Mouse (Mus musculus): ENCODE data around the gene Carm1.
"Not testable (repeated sequence)": the region's sequence is repeated elsewhere in the genome, so short reads cannot be mapped to it uniquely, and the experiment has no call there.

The Carm1 gene

GRCm38 (mm10) chr9:21539981-21540753, 6.5 kb upstream of the Carm1 start:
- DNase-seq = no peak

- not testable (repeated sequence) for DNase-seq
Measured at GRCm38 (mm10) chr9:21542001-21542400, 4.7 kb upstream of the Carm1 start.

GRCm38 (mm10) chr9:21545351-21545915, 1.3 kb upstream of the Carm1 start:
- no peak for DNase-seq

- DNase-seq = peak; percentile 99
Measured at GRCm38 (mm10) chr9:21545916-21546788, 542 bp upstream of the Carm1 start.

- DNase-seq = peak; percentile 66
Measured at GRCm38 (mm10) chr9:21547075-21547941, 614 bp downstream of the Carm1 start.

DNA sequence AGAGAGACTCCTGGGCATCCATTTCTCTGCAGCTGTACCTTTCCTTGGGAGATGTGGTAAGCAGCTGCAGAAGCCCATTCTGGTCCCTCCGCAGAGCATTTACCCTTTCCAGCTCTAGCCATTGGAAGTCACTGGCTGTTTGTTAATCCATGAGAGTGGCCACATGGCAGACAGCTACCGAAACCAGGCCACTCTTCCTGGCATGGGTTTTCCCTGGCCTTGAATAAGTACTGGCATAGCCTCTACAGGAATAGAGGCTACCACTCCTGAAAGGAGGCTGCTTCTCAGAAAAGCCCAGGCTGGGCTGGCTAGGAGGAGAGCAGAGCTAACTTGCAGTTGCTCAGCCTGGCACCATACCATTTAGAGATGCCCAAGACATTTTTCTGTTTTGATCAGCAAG, 4.4 kb downstream of the Carm1 start:
- no peak for DNase-seq

DNA sequence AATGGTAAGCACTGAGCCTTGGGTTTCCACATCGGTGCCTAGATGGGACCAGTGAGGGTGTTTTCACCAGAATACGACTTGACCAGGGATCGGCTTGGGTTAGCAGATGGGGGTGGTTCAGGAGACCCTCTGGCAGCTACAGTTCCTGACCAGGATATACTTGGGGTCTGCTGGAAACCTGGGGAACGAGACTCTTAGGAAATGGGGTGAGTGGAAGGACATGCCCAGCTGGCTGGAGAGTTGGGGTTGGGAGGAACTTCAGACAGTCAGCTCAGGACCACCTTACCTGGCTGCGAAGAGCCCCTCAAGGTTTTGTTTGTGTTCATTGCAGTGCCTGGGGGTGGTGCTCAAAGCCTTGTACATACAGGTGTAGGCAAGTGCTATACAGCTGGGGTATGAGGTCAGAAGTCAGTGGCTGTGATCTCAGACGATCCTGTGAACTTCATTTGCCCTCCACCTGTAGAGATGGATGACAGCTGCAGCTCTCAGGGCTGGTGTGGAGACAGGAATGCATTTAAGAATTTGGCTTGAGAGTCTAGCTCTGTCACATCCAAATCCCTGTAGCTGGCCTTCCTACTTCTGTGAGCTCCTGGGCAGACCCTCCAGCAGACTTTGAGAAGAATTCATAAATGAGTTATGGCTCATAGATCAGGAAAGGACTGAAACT, 7.0 kb downstream of the Carm1 start:
- no peak for DNase-seq

GRCm38 (mm10) chr9:21555198-21555742, 8.6 kb downstream of the Carm1 start:
- no peak for DNase-seq

DNA sequence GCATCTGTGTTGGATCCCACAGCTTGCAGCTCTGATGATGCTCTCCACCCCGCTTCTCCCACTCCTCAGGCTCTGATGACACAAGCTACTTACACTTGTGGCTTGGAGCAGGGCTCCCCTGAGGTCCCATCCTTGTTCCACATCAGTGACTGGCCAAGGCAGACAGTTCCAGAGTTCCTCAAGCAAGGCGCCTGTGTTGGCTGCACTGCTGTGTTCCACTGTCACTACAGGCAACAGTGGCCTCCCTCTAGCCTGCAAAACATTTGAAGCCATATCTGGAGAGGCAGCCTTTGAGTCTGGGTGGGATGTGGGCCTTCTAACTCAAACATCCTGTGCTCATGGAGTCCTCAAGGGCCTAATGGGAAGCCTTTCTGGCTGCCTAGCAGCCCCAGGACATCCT, 10.3 kb downstream of the Carm1 start:
- no peak for DNase-seq

DNA sequence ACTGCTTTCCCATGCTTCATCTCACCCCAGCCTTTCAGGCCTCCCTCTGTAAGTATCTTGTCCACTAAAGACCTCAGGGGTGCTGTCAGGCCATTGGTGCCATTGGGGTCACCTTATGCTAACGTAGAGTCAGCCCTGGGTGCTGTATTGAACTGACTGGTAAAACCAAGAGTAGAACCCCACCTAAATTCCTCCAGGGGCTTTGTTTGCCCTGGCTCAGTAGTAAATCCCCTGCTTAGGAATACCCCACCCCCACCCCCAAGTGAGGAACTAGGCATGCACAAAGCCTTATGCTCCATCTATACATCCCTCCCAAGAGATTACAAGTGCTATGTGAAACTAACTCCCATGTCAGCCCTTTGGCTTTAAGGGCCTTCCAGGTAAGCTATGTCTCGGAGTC, 10.9 kb downstream of the Carm1 start:
- no peak for DNase-seq

- peak; percentile 22 for DNase-seq
Measured at GRCm38 (mm10) chr9:21558366-21558765, 11.7 kb downstream of the Carm1 start.

- DNase-seq = no peak
Measured at GRCm38 (mm10) chr9:21559151-21559550, 12.5 kb downstream of the Carm1 start.

DNA sequence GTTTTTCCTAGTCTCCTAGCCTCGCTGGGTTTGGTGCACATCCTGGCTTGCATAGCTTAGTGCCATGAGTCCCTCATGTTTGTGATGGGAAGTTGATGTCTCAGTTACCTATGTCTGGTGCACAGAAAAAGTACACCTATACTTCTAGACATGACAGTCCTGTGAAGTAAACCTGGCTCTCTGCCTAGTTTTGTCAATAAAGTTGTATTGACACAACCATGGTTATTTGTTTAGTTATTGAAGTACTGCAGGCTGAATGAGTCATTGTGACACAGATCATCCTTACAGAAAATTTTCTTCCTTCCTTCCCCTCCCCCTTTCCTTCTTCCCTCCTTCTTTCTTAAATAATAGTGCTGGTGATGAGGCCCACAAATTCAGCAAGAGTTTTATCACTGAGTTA, 17.7 kb downstream of the Carm1 start:
- no peak for DNase-seq

DNA sequence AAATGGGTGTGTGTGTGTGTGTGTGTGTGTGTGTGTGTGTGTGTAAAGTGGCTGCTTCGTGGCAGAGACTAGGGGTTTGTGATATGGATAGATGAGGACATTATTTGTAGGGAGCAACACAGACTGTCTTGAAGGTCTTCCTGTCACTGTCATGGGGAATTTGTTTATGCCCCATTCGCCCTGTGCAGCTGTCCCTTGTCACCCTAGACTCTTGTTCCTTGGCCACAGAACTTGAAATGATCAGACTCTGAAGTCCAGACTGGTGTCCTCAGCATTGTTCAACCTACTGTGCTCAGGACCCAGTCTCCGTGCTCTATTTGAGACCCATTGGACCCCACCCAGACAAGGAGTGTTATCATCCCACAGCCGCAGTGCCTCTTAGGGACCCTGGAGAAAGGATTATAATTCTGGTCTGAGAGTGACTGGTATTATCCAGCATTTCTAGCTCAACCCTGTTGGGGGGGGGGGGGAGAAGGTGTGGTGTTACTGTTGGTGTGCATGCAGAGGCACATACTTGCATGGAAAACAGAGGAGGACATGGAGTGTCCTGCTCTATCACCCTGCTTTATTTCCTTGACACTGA, 18.4 kb downstream of the Carm1 start:
- no peak for DNase-seq

DNA sequence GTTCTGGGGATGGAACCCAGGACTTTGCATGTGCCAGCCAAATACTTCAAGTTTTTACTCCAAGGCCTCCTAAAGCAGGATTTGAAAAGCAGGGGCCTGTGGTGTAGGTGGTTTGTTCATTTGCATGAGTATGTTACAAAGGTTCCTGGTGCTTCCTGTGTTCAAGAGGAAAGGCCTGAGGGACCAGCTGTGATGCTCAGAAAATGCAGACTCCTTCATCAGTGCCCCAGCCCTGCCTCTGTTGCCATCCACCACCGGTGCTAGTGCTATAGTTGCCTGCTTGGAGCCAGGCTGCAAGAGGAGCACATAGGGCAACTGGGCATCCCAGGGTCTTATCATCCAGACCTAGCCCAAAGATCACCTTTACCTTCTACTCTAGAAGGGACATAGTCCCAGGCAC, 19.8 kb downstream of the Carm1 start:
- DNase-seq = no peak

- no peak for DNase-seq
Measured at GRCm38 (mm10) chr9:21567051-21567450, 20.4 kb downstream of the Carm1 start.

DNA sequence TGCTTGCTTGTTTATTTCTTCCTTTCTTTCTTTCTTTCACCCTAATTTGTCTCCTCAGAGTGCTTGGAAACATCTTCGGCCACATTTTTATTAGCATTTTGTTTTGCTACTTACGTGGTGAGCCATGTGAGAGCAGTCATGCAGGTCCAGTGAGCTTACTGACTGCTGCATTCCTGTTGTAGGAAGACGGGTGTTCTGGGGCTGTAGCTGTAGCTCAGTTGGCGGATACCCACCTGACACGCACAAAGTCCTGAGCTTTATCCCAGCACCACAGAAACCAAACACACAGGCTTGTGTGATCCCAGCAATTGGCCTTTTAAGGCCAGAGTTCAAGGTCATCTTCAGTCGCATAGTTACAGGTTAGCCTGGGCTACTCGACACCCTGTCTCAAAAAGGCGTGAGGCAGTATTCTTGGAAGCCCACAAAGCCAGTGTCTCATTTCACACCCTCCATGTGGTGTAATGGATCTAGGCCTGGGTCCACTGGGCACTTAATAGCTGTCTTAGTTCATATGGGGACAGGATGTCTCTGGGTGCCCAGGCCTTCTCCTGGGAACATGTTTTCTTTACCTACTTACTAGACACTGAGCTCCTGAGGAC, 22.1 kb downstream of the Carm1 start:
- peak; percentile 33 for DNase-seq

DNA sequence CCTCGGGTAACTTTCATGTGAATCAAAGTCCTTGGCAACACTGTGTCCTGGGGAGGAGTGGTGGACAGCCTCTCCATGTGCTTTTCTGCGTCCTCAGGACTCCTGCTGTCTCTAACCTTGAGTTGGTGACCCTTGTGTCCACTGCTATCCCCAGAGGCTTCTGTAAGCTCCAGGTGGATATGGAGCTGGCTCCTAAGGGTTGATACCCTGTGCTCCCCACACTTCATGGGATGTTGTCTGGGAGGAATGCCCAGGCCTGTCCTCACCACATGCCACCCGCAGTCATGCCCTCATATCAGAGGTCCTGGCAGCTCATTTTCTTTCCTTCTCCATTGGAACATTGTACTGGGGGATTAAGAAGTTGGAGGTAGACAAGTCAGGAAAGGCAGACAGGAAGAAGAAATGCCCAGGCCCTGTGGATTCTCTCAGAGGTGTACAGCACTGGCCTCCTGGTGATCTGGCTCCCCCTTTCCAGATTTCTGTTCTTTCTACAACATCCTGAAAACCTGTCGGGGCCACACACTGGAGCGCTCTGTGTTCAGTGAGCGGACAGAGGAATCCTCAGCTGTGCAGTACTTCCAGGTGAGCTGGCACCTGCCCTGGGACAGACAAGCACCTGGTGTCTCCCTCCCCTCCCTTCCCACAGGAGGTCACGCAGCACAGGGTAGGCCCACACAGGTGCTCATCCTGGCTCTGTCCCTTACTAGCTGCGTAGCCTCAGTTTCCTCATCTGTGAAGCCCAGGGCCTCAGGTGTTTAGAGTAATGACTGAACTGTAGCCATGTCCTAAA, 27.5 kb downstream of the Carm1 start:
- no peak for DNase-seq

DNA sequence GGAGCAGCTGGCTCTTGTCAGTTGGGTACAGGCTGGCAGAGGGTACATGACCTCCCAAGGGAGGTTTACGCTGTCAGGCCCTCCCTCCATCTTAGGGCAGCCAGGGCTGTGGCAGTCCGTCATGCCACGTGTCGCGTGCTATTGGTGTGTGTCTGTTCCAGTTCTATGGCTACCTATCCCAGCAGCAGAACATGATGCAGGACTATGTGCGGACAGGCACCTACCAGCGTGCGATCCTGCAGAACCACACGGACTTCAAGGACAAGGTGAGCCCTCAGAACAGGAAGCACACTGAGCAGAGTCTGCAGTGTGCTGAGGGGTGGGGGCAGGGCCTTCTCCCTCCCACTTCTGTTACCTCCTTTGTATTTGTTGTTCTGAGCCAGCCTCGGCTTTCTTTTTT, 28.6 kb downstream of the Carm1 start:
- no peak for DNase-seq

- DNase-seq = no peak
Measured at GRCm38 (mm10) chr9:21576286-21576685, 29.6 kb downstream of the Carm1 start.
